Mouse (Mus musculus) midbrain, embryonic 14.5 days (tissue): ENCODE measurements around the gene Fam240a. TPM values are rescaled to one million over a fixed set of nuclear protein-coding genes. Genes with fewer than 3 reads are reported as not detected.

Experiments used
- ATAC-seq: fragments of 200-750 bp; cut with Nextera tagmentation; 2 replicates; pipeline ENCODE4 v1.8.0; 2017; ENCODE audit warnings: moderate number of reproducible peaks, moderate library complexity; ENCODE audit not compliant: low FRiP score, low TSS enrichment
- DNase-seq: peaks from one replicate; pipeline ENCODE4 v3.0.0-alpha.2; 2015
- H3K27ac ChIP-seq: fragments of 300-500 bp; sonication (generic); replicated peaks from 2 replicates; pipeline ENCODE4 v1.5.1; 2014; ENCODE audit warnings: mild to moderate bottlenecking, low read depth, low read length, moderate library complexity
- H3K27me3 ChIP-seq: fragments of 300-500 bp; sonication (generic); 2 replicates; pipeline ENCODE4 v1.6.1; 2014; ENCODE audit warnings: low read length, control low read depth, mixed read lengths; ENCODE audit not compliant: control insufficient read depth, insufficient read depth
- H3K36me3 ChIP-seq: fragments of 300-500 bp; sonication (generic); 2 replicates; pipeline ENCODE4 v1.6.1; 2014; ENCODE audit warnings: low read length, control low read depth; ENCODE audit not compliant: control insufficient read depth, insufficient read depth
- H3K4me1 ChIP-seq: fragments of 300-500 bp; sonication (generic); 2 replicates; pipeline ENCODE4 v1.6.1; 2014; ENCODE audit warnings: mild to moderate bottlenecking, antibody characterized with exemption, low read length, control low read depth; ENCODE audit not compliant: control insufficient read depth, insufficient read depth
- H3K4me2 ChIP-seq: fragments of 300-500 bp; sonication (generic); 2 replicates; pipeline ENCODE4 v1.6.1; 2014; ENCODE audit warnings: mild to moderate bottlenecking, low read length, moderate library complexity
- H3K4me3 ChIP-seq: fragments of 300-500 bp; sonication (generic); replicated peaks from 2 replicates; pipeline ENCODE4 v1.5.1; 2014; ENCODE audit warnings: low read depth, low read length
- H3K9ac ChIP-seq: fragments of 300-500 bp; sonication (generic); replicated peaks from 2 replicates; pipeline ENCODE4 v1.6.1; 2014; ENCODE audit warnings: mild to moderate bottlenecking, low read length, moderate library complexity
- H3K9me3 ChIP-seq: fragments of 300-500 bp; sonication (generic); 2 replicates; pipeline ENCODE4 v1.6.1; 2016; ENCODE audit warnings: low read length, control low read depth, mixed read lengths; ENCODE audit not compliant: control insufficient read depth
- WGBS: fragments of 180-500 bp; shearing (Covaris S2); extraction: QIAGEN DNeasy Blood & Tissue Kit; methylation state at CpG from one replicate; pipeline ENCODE4 v1.1.7; 2014; 5-methylcytosine and 5-hydroxymethylcytosine counted together
- polyA plus RNA-seq: library from polyadenylated mRNA; unstranded; fragments of >200 nt; fragmentation: Nextera tagmentation; extraction: Ambion mirVana; gene quantifications from 2 replicates; pipeline ENCODE4 v1.2.1, GENCODE M21; 2014

Gene Fam240a
- not detected in 2 replicates for polyA plus RNA-seq

DNA sequence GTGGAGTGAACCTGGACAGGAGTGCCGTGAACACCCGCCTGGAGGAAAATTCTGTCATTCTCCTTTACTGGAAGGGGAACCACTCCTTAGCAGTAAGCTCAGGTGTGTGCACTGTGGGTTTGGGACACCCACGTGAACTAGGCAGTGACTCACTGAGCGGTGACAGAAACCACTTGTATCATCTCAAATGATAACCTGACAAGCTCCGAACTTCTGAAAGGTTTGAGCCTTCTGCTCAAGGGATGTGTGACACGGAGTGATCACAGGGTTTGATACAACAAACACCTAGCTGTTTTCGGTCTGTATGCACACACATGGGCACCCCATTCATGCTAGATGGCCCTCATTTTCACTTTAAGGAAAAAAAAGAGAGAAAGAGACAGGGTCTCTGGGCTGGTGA is at the start of gene Fam240a:
Fam240a (minus strand) TSS at position 76 of the 400 bp plus-strand sequence.
- H3K27me3 ChIP-seq = no peaks in the 10 kb centered on the region
- no peaks in the 10 kb centered on the region for H3K9me3 ChIP-seq
- WGBS = 92% methylated on average over 7 of the region's 7 CpGs
- DNase-seq (no peak), ATAC-seq (no peak)
- H3K36me3 ChIP-seq = no peaks in the 10 kb centered on the region
- no peak within 1 kb of the TSS for H3K4me3 ChIP-seq
- no peak within 1 kb of the TSS for H3K9ac ChIP-seq
- H3K4me2 ChIP-seq = no peak within 1 kb of the TSS
- H3K27ac ChIP-seq = no peak within 1 kb of the TSS
- no peaks in the 10 kb centered on the region for H3K4me1 ChIP-seq

DNA sequence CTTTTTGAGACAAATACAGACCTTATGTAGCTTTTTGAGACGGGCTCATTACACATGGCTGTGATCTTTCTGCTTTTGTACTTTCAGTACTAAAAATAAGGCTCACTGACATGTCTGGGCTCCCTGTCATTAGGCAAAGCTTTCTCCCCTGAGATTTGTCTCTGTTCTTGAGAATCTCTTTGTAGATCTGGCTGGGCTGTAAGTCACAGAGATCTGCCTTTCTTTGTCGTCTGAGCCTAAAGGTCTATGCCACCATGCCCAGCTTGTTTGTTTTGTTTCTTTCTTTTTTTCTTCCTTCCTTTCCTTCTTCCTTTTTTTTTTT is 49.2 kb upstream of the Fam240a start:
- H3K36me3 ChIP-seq = no peaks in the 10 kb centered on the region
- no peak for DNase-seq
- no peaks in the 10 kb centered on the region for H3K27me3 ChIP-seq
- H3K4me1 ChIP-seq = no peaks in the 10 kb centered on the region
- no peak for ATAC-seq
- no peak overlapping the region for H3K4me2 ChIP-seq
- H3K27ac ChIP-seq = no peak overlapping the region
- WGBS = 70% methylated on average over 2 of the region's 2 CpGs
- no peak overlapping the region for H3K4me3 ChIP-seq
- no peak overlapping the region for H3K9ac ChIP-seq
- H3K9me3 ChIP-seq = no peaks in the 10 kb centered on the region

GRCm38 (mm10) chr9:110965062-110965909 is 48.6 kb upstream of the Fam240a start:
- no peak for ATAC-seq
- Histone ChIP-seq H3K27ac (no peak overlapping the region), H3K4me1 (no peaks in the 10 kb centered on the region), H3K9ac (no peak overlapping the region), H3K36me3 (no peaks in the 10 kb centered on the region), H3K9me3 (no peaks in the 10 kb centered on the region), H3K4me2 (no peak overlapping the region), H3K4me3 (no peak overlapping the region), H3K27me3 (no peaks in the 10 kb centered on the region)
- 90% methylated on average over 22 of the region's 22 CpGs for WGBS
- no peak for DNase-seq

GRCm38 (mm10) chr9:110963566-110964115 is 47.0 kb upstream of the Fam240a start:
- H3K4me2 ChIP-seq = no peak overlapping the region
- H3K27me3 ChIP-seq = no peaks in the 10 kb centered on the region
- no peak overlapping the region for H3K9ac ChIP-seq
- no peak overlapping the region for H3K4me3 ChIP-seq
- no peak for DNase-seq
- WGBS = 89% methylated on average over 8 of the region's 8 CpGs
- no peaks in the 10 kb centered on the region for H3K36me3 ChIP-seq
- no peaks in the 10 kb centered on the region for H3K4me1 ChIP-seq
- H3K27ac ChIP-seq = no peak overlapping the region
- H3K9me3 ChIP-seq = no peaks in the 10 kb centered on the region
- no peak for ATAC-seq

DNA sequence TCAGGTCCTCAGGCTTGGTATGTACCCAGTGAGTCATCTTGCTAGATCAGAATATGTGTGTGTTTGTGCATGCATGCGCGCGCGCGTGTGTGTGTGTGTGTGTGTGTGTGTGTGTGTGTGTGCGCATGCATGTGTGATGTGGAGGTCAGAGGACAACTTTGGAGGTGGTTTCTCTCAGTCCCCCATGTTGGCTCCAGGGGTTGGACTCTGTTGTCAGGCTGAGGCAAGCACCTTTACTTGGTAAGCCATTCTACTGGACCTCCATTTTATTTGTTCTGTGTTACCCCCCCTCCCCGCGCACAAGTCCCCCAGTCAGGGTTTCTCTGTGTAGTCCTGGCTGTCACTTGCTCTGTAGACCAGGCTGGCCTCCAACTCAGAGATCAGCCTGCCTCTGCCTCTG is 44.7 kb upstream of the Fam240a start:
- H3K4me2 ChIP-seq = no peak overlapping the region
- no peak for DNase-seq

DNA sequence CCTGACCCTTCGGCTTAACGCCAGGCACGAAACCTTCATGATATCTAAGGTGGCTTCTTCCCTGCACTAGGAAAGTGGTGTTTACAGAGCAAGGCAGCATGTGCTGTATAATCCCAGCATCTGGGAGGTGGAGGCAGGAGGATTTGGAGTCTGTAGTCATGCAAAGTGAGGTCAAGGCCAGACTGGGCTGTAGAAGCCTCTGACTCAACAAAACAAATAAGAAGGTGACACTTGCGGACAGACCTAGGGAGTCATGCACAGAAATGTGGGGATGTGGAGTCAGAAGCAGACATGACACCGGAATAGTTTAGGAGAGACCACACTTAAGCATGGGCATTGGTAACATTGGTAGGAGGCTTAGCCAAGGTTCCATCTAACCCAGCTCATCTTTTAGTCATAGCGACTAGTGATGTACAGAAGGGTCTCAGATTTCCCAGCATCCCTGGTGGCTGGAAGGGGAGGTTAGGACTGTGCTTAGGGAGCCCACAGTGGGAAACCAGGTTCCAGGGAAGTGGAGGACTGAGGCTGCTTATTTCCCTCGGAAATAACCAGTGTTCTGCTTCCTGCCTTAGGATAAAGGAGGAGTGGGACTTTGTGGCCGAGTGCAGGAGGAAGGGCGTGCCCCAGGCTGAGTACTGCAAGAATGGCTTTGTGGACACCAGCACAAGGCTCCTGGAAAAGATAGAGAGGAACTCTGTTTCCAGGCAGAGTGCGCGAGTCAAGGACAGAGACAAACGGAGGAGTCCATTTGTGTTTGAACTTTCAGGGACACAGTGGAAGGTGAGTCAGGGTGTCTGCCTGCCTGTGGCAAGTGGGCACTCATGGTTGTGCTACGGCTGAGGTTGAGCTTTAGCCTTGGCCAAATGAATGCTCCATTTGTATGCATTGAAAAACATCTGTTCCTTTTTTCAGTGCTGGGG is 43.8 kb upstream of the Fam240a start:
- no peaks in the 10 kb centered on the region for H3K36me3 ChIP-seq
- no peaks in the 10 kb centered on the region for H3K27me3 ChIP-seq
- no peak overlapping the region for H3K9ac ChIP-seq
- DNase-seq (no peak), ATAC-seq (no peak)
- WGBS = 84% methylated on average over 13 of the region's 13 CpGs
- no peak overlapping the region for H3K4me3 ChIP-seq
- no peaks in the 10 kb centered on the region for H3K4me1 ChIP-seq
- H3K9me3 ChIP-seq = no peaks in the 10 kb centered on the region
- no peak overlapping the region for H3K27ac ChIP-seq
- H3K4me2 ChIP-seq = no peak overlapping the region

More for the DNA sequence above, 44.7 kb upstream of the Fam240a start:
- no peak for ATAC-seq
- no peak overlapping the region for H3K9ac ChIP-seq
- 97% methylated on average over 8 of the region's 8 CpGs for WGBS
- no peak overlapping the region for H3K4me3 ChIP-seq
- no peaks in the 10 kb centered on the region for H3K36me3 ChIP-seq
- H3K4me1 ChIP-seq = no peaks in the 10 kb centered on the region
- no peak overlapping the region for H3K27ac ChIP-seq
- no peaks in the 10 kb centered on the region for H3K27me3 ChIP-seq
- H3K9me3 ChIP-seq = no peaks in the 10 kb centered on the region

GRCm38 (mm10) chr9:110959669-110960068 is 43.0 kb upstream of the Fam240a start:
- WGBS = 82% methylated on average over 5 of the region's 5 CpGs
- DNase-seq = no peak
- H3K9me3 ChIP-seq = no peaks in the 10 kb centered on the region
- no peaks in the 10 kb centered on the region for H3K4me1 ChIP-seq
- H3K9ac ChIP-seq = no peak overlapping the region
- no peaks in the 10 kb centered on the region for H3K36me3 ChIP-seq
- no peaks in the 10 kb centered on the region for H3K27me3 ChIP-seq
- no peak for ATAC-seq
- H3K4me2 ChIP-seq = no peak overlapping the region
- H3K27ac ChIP-seq = no peak overlapping the region
- no peak overlapping the region for H3K4me3 ChIP-seq

- 90% methylated on average over 6 of the region's 6 CpGs for WGBS
- no peak overlapping the region for H3K4me3 ChIP-seq
- H3K36me3 ChIP-seq = no peaks in the 10 kb centered on the region
- H3K4me2 ChIP-seq = no peak overlapping the region
- H3K27ac ChIP-seq = no peak overlapping the region
- ATAC-seq (no peak), DNase-seq (no peak)
- H3K4me1 ChIP-seq = peaks cover 7% of the 10 kb centered on the region; the same call in 1 of the 2 replicates
- H3K9ac ChIP-seq = no peak overlapping the region
- H3K9me3 ChIP-seq = no peaks in the 10 kb centered on the region
- no peaks in the 10 kb centered on the region for H3K27me3 ChIP-seq
Observed at GRCm38 (mm10) chr9:110955962-110956361, 39.3 kb upstream of the Fam240a start.
